Mouse (Mus musculus) kidney, embryonic 15.5 days (tissue): Measurements from ENCODE around the gene Tmem151a. TPM values are rescaled to one million over a fixed set of nuclear protein-coding genes. Genes with fewer than 3 reads are reported as not detected.

ENCODE experiments used
- ATAC-seq: fragments of 200-750 bp; cut with Nextera tagmentation; replicated peaks from 2 replicates; pipeline ENCODE4 v1.8.0; 2017; ENCODE audit warnings: moderate TSS enrichment; ENCODE audit not compliant: low FRiP score
- H3K27ac ChIP-seq: fragments of 300-500 bp; sonication (generic); 2 replicates; pipeline ENCODE4 v1.5.1; 2015; ENCODE audit warnings: mild to moderate bottlenecking, inconsistent platforms
- H3K27me3 ChIP-seq: fragments of 300-500 bp; sonication (generic); 2 replicates; pipeline ENCODE4 v1.6.1; 2015; ENCODE audit warnings: inconsistent platforms
- H3K36me3 ChIP-seq: fragments of 300-500 bp; sonication (generic); 2 replicates; pipeline ENCODE4 v1.6.1; 2015; ENCODE audit warnings: inconsistent platforms
- H3K4me1 ChIP-seq: fragments of 300-500 bp; sonication (generic); 2 replicates; pipeline ENCODE4 v1.6.1; 2015; ENCODE audit warnings: inconsistent platforms
- H3K4me2 ChIP-seq: fragments of 300-500 bp; sonication (generic); 2 replicates; pipeline ENCODE4 v1.6.1; 2015; ENCODE audit warnings: moderate library complexity, mild to moderate bottlenecking, inconsistent platforms
- H3K4me3 ChIP-seq: fragments of 300-500 bp; sonication (generic); replicated peaks from 2 replicates; pipeline ENCODE4 v1.5.1; 2015; ENCODE audit warnings: mild to moderate bottlenecking, inconsistent platforms
- H3K9ac ChIP-seq: fragments of 300-500 bp; sonication (generic); 2 replicates; pipeline ENCODE4 v1.6.1; 2015; ENCODE audit warnings: mild to moderate bottlenecking, inconsistent platforms
- H3K9me3 ChIP-seq: fragments of 300-500 bp; sonication (generic); replicated peaks from 2 replicates; pipeline ENCODE4 v1.6.1; 2016; ENCODE audit warnings: inconsistent platforms
- WGBS: fragments of 180-500 bp; shearing (Covaris S2); methylation state at CpG from one replicate; pipeline ENCODE4 v1.1.7; 2015; ENCODE audit warnings: mixed read lengths; 5-methylcytosine and 5-hydroxymethylcytosine counted together
- polyA plus RNA-seq: library from polyadenylated mRNA; unstranded; fragments of >200 nt; fragmentation: Nextera tagmentation; extraction: Ambion mirVana; gene quantifications from 2 replicates; pipeline ENCODE4 v1.2.1, GENCODE M21; 2015

Tmem151a gene
- 1.3 and 1.8 TPM in 2 replicates for polyA plus RNA-seq

GRCm38 (mm10) chr19:5085145-5085863 lies at the start of gene Tmem151a:
Tmem151a (minus strand) TSS chr19:5085531.
- Histone ChIP-seq H3K4me2 (peak within 1 kb of the TSS; percentile 91), H3K36me3 (peaks cover 6% of the 10 kb centered on the region; the same call in 1 of the 2 replicates), H3K27ac (no peak within 1 kb of the TSS), H3K4me1 (peaks cover 27% of the 10 kb centered on the region), H3K4me3 (peak within 1 kb of the TSS; percentile 55), H3K9ac (peak within 1 kb of the TSS; percentile 39; the same call in 1 of the 2 replicates), H3K9me3 (no peaks in the 10 kb centered on the region), H3K27me3 (peaks cover 63% of the 10 kb centered on the region)
- no peak for ATAC-seq
- under 1% methylated on average over 65 of the region's 69 CpGs for WGBS

- Histone ChIP-seq H3K27ac (no peak overlapping the region), H3K36me3 (peaks cover 25% of the 10 kb centered on the region), H3K4me2 (no peak overlapping the region), H3K27me3 (no peaks in the 10 kb centered on the region), H3K9me3 (no peaks in the 10 kb centered on the region), H3K4me3 (no peak overlapping the region), H3K9ac (no peak overlapping the region), H3K4me1 (peaks cover 4% of the 10 kb centered on the region)
- ATAC-seq, result no peak
- 58% methylated on average over 4 of the region's 4 CpGs for WGBS
Observed at GRCm38 (mm10) chr19:5131237-5131636, 45.9 kb upstream of the Tmem151a start.

- WGBS, result 50% methylated on average over 1 of the region's 1 CpGs
- Histone ChIP-seq H3K4me3 (no peak overlapping the region), H3K9ac (no peak overlapping the region), H3K4me1 (peaks cover 4% of the 10 kb centered on the region), H3K9me3 (no peaks in the 10 kb centered on the region), H3K4me2 (no peak overlapping the region), H3K36me3 (peaks cover 13% of the 10 kb centered on the region), H3K27me3 (no peaks in the 10 kb centered on the region; the same call in 1 of the 2 replicates), H3K27ac (no peak overlapping the region)
- ATAC-seq, result no peak
Observed at GRCm38 (mm10) chr19:5129770-5130169, 44.4 kb upstream of the Tmem151a start.

GRCm38 (mm10) chr19:5124055-5124614 lies 38.8 kb upstream of the Tmem151a start:
- ATAC-seq, result no peak
- no peaks in the 10 kb centered on the region; the same call in 1 of the 2 replicates for H3K4me1 ChIP-seq
- no peaks in the 10 kb centered on the region; the same call in 1 of the 2 replicates for H3K27me3 ChIP-seq
- 66% methylated on average over 7 of the region's 7 CpGs for WGBS
- no peak overlapping the region for H3K9ac ChIP-seq
- no peak overlapping the region for H3K27ac ChIP-seq
- H3K9me3 ChIP-seq, result no peaks in the 10 kb centered on the region
- no peak overlapping the region for H3K4me2 ChIP-seq
- no peak overlapping the region for H3K4me3 ChIP-seq
- H3K36me3 ChIP-seq, result no peaks in the 10 kb centered on the region

GRCm38 (mm10) chr19:5123241-5123640 lies 37.9 kb upstream of the Tmem151a start:
- Histone ChIP-seq H3K9ac (no peak overlapping the region), H3K36me3 (no peaks in the 10 kb centered on the region), H3K4me3 (no peak overlapping the region), H3K9me3 (no peaks in the 10 kb centered on the region), H3K4me2 (no peak overlapping the region), H3K4me1 (peaks cover 8% of the 10 kb centered on the region), H3K27ac (no peak overlapping the region), H3K27me3 (no peaks in the 10 kb centered on the region; the same call in 1 of the 2 replicates)
- 80% methylated on average over 3 of the region's 3 CpGs for WGBS
- ATAC-seq, result no peak

- H3K9me3 ChIP-seq, result no peaks in the 10 kb centered on the region
- no peaks in the 10 kb centered on the region; the same call in 1 of the 2 replicates for H3K27me3 ChIP-seq
- H3K27ac ChIP-seq, result no peak overlapping the region
- no peaks in the 10 kb centered on the region for H3K36me3 ChIP-seq
- H3K4me3 ChIP-seq, result no peak overlapping the region
- 81% methylated on average over 10 of the region's 10 CpGs for WGBS
- no peak overlapping the region for H3K4me2 ChIP-seq
- peaks cover 8% of the 10 kb centered on the region for H3K4me1 ChIP-seq
- no peak for ATAC-seq
- H3K9ac ChIP-seq, result no peak overlapping the region
Observed at GRCm38 (mm10) chr19:5122492-5122891, 37.2 kb upstream of the Tmem151a start.

GRCm38 (mm10) chr19:5118384-5118698 lies 33.0 kb upstream of the Tmem151a start, which contains the start of gene Klc2:
Klc2 (minus strand) TSS chr19:5118560.
- Histone ChIP-seq H3K27me3 (no peaks in the 10 kb centered on the region), H3K4me1 (peaks cover 17% of the 10 kb centered on the region), H3K27ac (peak within 1 kb of the TSS; percentile 93), H3K9ac (peak within 1 kb of the TSS; percentile 71), H3K36me3 (peaks cover 11% of the 10 kb centered on the region), H3K4me2 (peak within 1 kb of the TSS; percentile 66), H3K4me3 (peak within 1 kb of the TSS; percentile 73), H3K9me3 (no peaks in the 10 kb centered on the region)
- ATAC-seq, result peak; percentile 94
- WGBS, result 1% methylated on average over 18 of the region's 18 CpGs

GRCm38 (mm10) chr19:5117494-5118383 lies 32.4 kb upstream of the Tmem151a start:
- Histone ChIP-seq H3K9ac (peak overlapping the region; percentile 71), H3K9me3 (no peaks in the 10 kb centered on the region), H3K27me3 (no peaks in the 10 kb centered on the region), H3K27ac (peak overlapping the region; percentile 93), H3K36me3 (peaks cover 16% of the 10 kb centered on the region), H3K4me3 (peak overlapping the region; percentile 73), H3K4me2 (peak overlapping the region; percentile 66), H3K4me1 (peaks cover 17% of the 10 kb centered on the region)
- peak; percentile 86 for ATAC-seq
- WGBS, result under 1% methylated on average over 82 of the region's 83 CpGs

GRCm38 (mm10) chr19:5113783-5114182 lies 28.5 kb upstream of the Tmem151a start:
- WGBS, result 96% methylated on average over 7 of the region's 7 CpGs
- H3K4me2 ChIP-seq, result no peak overlapping the region
- ATAC-seq, result no peak
- no peak overlapping the region for H3K27ac ChIP-seq
- no peak overlapping the region for H3K9ac ChIP-seq
- no peaks in the 10 kb centered on the region for H3K9me3 ChIP-seq
- H3K36me3 ChIP-seq, result peaks cover 54% of the 10 kb centered on the region
- H3K27me3 ChIP-seq, result no peaks in the 10 kb centered on the region
- H3K4me3 ChIP-seq, result no peak overlapping the region
- H3K4me1 ChIP-seq, result peaks cover 21% of the 10 kb centered on the region

GRCm38 (mm10) chr19:5109659-5110453 lies 24.5 kb upstream of the Tmem151a start:
- Histone ChIP-seq H3K27me3 (no peaks in the 10 kb centered on the region), H3K4me2 (no peak overlapping the region), H3K27ac (peak overlapping the region; percentile 86), H3K4me1 (peaks cover 38% of the 10 kb centered on the region), H3K36me3 (peaks cover 57% of the 10 kb centered on the region), H3K4me3 (no peak overlapping the region), H3K9ac (no peak overlapping the region), H3K9me3 (no peaks in the 10 kb centered on the region)
- no peak for ATAC-seq
- 76% methylated on average over 19 of the region's 19 CpGs for WGBS

GRCm38 (mm10) chr19:5108702-5109101 lies 23.4 kb upstream of the Tmem151a start:
- Histone ChIP-seq H3K9ac (no peak overlapping the region), H3K27me3 (no peaks in the 10 kb centered on the region), H3K4me3 (no peak overlapping the region), H3K4me2 (peak overlapping the region; percentile 18; the same call in 1 of the 2 replicates), H3K4me1 (peaks cover 39% of the 10 kb centered on the region), H3K36me3 (peaks cover 61% of the 10 kb centered on the region), H3K9me3 (no peaks in the 10 kb centered on the region), H3K27ac (peak overlapping the region; percentile 86)
- 68% methylated on average over 4 of the region's 4 CpGs for WGBS
- peak; percentile 28 for ATAC-seq
